8 mouse cellular contexts compared by ENCODE assay signal in the genomic region with DNA sequence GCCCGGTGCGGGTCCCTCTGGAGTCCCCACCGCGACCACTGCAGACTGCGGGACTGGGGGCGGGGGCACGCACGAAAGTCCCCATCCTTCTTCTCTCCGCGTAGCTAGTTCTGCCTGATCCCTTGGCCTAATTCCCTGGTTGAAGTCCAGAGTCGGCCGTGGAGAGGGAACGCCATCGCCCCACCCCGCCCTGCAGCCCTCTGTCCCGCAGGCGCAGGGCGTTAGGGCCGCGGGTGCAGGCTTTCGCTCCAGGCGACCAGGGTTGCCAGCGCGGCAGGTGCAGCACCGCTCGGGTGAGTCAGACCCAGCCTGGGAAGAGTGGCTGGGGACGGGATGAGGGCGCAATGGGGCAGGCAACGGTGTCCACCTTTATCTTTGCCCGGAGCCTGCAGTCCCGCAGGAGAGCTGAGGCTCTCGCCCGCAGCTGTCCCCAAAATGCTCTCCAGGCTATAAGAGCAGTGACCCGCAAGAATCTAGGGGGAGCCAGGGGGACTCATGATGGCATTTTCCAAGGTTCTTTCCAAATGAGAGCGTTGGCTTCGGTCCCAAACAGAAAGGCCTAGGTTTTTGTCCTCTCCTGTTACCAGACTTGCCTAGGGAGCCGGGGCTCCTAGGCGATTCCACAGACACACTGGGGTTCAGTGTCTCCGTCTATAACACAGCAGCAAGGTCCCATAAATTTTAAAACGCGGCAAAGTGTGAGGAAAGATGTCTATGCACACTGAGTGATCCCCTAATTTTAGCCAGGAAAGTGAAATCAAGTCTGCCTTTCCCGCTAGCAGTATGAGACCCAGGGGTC. TPM values are rescaled to one million over a fixed set of nuclear protein-coding genes. Genes with fewer than 3 reads are reported as not detected.
A peak's percentile ranks its signal among the peaks of the same experiment; 100 is the strongest.
DNase-seq lines count a peak whose midpoint lies in the region.

A gene (plus strand): TSS at position 101 of the 799 bp plus-strand sequence.

- H3K9me3 ChIP-seq in midbrain, embryonic 10.5 days (replicated peaks) = no peaks in the 10 kb centered on the region

- peak; percentile 65 for DNase-seq in layer of hippocampus, adult 11-12 months (ENCODE audit: low spot score)
- DNase-seq in layer of hippocampus, adult 9-10 months (ENCODE audit: low spot score) = no peak
- DNase-seq in cerebellum, adult 9-11 months = peak; percentile 90
- peak; percentile 60 for DNase-seq in gastrocnemius, postnatal 25 days
- DNase-seq in induced T-regulatory cell, adult 2 months (ENCODE audit: low read depth) = peak; percentile 40
- DNase-seq in left cerebral cortex, postnatal 14 days (ENCODE audit: low spot score in 2 of 2) = peak; percentile 43 to 66
- DNase-seq in midbrain, embryonic 10.5 days (ENCODE audit: low spot score) = peak; percentile 54
- peak; percentile 59 for DNase-seq in testis, postnatal 10 days (ENCODE audit: low spot score)

- H3K4me1 ChIP-seq in midbrain, embryonic 10.5 days = peaks cover 38% of the 10 kb centered on the region

- H3K27ac ChIP-seq in midbrain, embryonic 10.5 days (replicated peaks) = peak within 1 kb of the TSS; percentile 89

- intact Hi-C loops in left cerebral cortex, postnatal 14 days (cut with DNase I) = no loop called here

- WGBS in midbrain, embryonic 10.5 days = 6% methylated on average over 42 of the region's 42 CpGs

- peak within 1 kb of the TSS; percentile 61 for H3K4me3 ChIP-seq in midbrain, embryonic 10.5 days

- H3K27me3 ChIP-seq in midbrain, embryonic 10.5 days (ENCODE audit: low read depth, poor library complexity, severe bottlenecking) = peaks cover 71% of the 10 kb centered on the region

- no peaks in the 10 kb centered on the region for H3K36me3 ChIP-seq in midbrain, embryonic 10.5 days

RNA-seq across cellular contexts. Expression of the gene that starts here (rescaled TPM):
- total RNA-seq in gastrocnemius, postnatal 25 days (2021) = 1 to 10 TPM in 1 of 2 experiments, under 1 TPM in 1; 0.87 to 2.3 TPM
- total RNA-seq in left cerebral cortex, postnatal 14 days (2021) = 10 to 100 TPM; 14.6 to 20.9 TPM
- 1.4 and 1.8 TPM in 2 replicates for polyA plus RNA-seq in midbrain, embryonic 10.5 days (2016; fragmentation: Nextera tagmentation; extraction: Ambion mirVana)

Comparison
In these comparisons a context has a peak if more than half of its experiments do, and no peak if none do; other contexts are left out.
1. RNA of the gene that starts here (total RNA-seq): 14.6 to 20.9 TPM in left cerebral cortex, postnatal 14 days; 0.87 to 2.3 TPM in gastrocnemius, postnatal 25 days; every median in the first group is over 4 times any median in the second.